ENCODE assay signal across 8 mouse cellular contexts in the genomic region with DNA sequence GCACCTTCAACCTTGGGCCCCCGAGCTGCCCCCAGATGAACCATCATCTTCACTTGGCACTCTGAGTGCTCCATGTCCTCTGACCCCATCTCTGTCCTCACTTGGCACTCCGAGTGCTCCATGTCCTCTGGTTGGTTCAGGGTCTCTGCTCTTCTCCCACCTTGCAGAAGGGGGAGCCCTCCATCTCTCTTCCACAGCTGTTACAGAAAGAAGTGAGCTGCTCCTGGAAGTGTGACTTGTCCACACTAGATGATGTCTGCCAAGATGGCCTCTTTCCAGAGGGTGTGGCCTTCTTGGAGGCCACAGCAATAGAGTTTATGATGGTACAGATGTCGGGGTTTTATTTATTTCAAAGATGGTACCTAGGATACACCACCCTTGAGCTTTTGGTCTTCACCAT. TPM values are rescaled to one million over a fixed set of nuclear protein-coding genes. Genes with fewer than 3 reads are reported as not detected.
DNase-seq lines count a peak whose midpoint lies in the region; TF ChIP-seq lines count a peak whose summit lies in the region.
"Had no signal": no experiment of that assay in that cellular context is flagged by ENCODE, and none has a peak within 500 bp of the region (broad histone marks: within the 10 kb centered on the region; RNA-seq: fewer than 3 reads in every experiment).

No protein-coding gene starts in this region.

- no peaks in the 10 kb centered on the region for H3K27me3 ChIP-seq in testis, adult 2 months (ENCODE audit: control insufficient read depth, insufficient read depth, low read length)
- H3K27me3 ChIP-seq: limb, embryonic 13.5 days had no signal

- H3K27ac ChIP-seq in testis, adult 2 months (ENCODE audit: control insufficient read depth, insufficient read depth, low read depth, low read length) = no peak overlapping the region
- no peak overlapping the region for H3K27ac ChIP-seq in cortical plate, adult 2 months (ENCODE audit: insufficient read depth, low read length)
- H3K27ac ChIP-seq: limb, embryonic 13.5 days had no signal

- H3K36me3 ChIP-seq in testis, adult 2 months (ENCODE audit: control insufficient read depth, insufficient read depth, low read length) = no peaks in the 10 kb centered on the region
- H3K36me3 ChIP-seq: limb, embryonic 13.5 days had no signal

- H3K4me1 ChIP-seq in testis, adult 2 months (ENCODE audit: control insufficient read depth, insufficient read depth, low read length) = 0 out of 2 replicates have a peak, but pooled peaks cover 3% of the 10 kb centered on the region
- no peaks in the 10 kb centered on the region for H3K4me1 ChIP-seq in cortical plate, adult 2 months (ENCODE audit: control insufficient read depth, insufficient read depth, low read length)

- intact Hi-C loops in left cerebral cortex, postnatal 25 days (cut with DNase I) = no loop called here

- DNase-seq in testis, postnatal 14 days (ENCODE audit: low spot score) = no peak
- DNase-seq in kidney, postnatal 14 days = peak; percentile 53
- DNase-seq in thymus, postnatal 25 days = peak; percentile 27
- DNase-seq in left cerebral cortex, postnatal 25 days (ENCODE audit: low spot score in 2 of 2) = no peak
- DNase-seq in cerebellum, postnatal 25 days = no peak

- peak; percentile 16; the same call in 1 of the 2 replicates for TF ChIP-seq CTCF in testis, adult 2 months (IDR thresholded peaks at IDR 0.05; ENCODE audit: control insufficient read depth, insufficient read depth, insufficient replicate concordance, low read depth, low read length)
- peak; percentile 42 for TF ChIP-seq CTCF in cortical plate, adult 2 months (IDR thresholded peaks at IDR 0.05; ENCODE audit: extremely low read depth, insufficient read depth, low read length)

- TF ChIP-seq POLR2A in testis, adult 2 months (IDR thresholded peaks at IDR 0.05; ENCODE audit: control insufficient read depth, low read depth, low read length) = no peak
- no peak for TF ChIP-seq POLR2A in cortical plate, adult 2 months (IDR thresholded peaks at IDR 0.05; ENCODE audit: extremely low read depth, insufficient read depth, low read length)

- H3K4me3 ChIP-seq in testis, adult 2 months (ENCODE audit: control insufficient read depth, low read depth, low read length) = no peak overlapping the region
- no peak overlapping the region for H3K4me3 ChIP-seq in cortical plate, adult 2 months (ENCODE audit: insufficient read depth, low read length)
- H3K4me3 ChIP-seq: limb, embryonic 13.5 days had no signal

RNA-seq across cellular contexts. Expression of a gene that starts 38.8 kb away (rescaled TPM):
- polyA plus RNA-seq in testis, adult 2 months (2012; rRNA removed) = 0.37 and 0.42 TPM in 2 replicates
- polyA plus RNA-seq in cortical plate, adult 2 months (2012; rRNA removed) = 38.6 and 41.8 TPM in 2 replicates
- total RNA-seq in left cerebral cortex, postnatal 25 days (2021) = 10 to 100 TPM; 43.0 to 45.1 TPM

Comparison
In these comparisons a context has a peak if more than half of its experiments do, and no peak if none do; other contexts are left out.
1. DNase-seq: peak in kidney, postnatal 14 days (single experiment) and thymus, postnatal 25 days (single experiment); none in testis, postnatal 14 days (single experiment), left cerebral cortex, postnatal 25 days (0 of 2) and cerebellum, postnatal 25 days (0 of 2).
2. RNA of a gene that starts 38.8 kb away (polyA plus RNA-seq): 38.6 to 41.8 TPM in cortical plate, adult 2 months; 0.37 to 0.42 TPM in testis, adult 2 months; every median in the first group is over 10 times any median in the second.